Mouse (Mus musculus) forebrain, embryonic 11.5 days (tissue): ENCODE results near the gene Rxra. TPM values are rescaled to one million over a fixed set of nuclear protein-coding genes. Genes with fewer than 3 reads are reported as not detected.

ENCODE experiments used
- ATAC-seq: fragments of 200-750 bp; cut with Nextera tagmentation; replicated peaks from 2 replicates; pipeline ENCODE4 v1.8.0; 2017; ENCODE audit warnings: moderate TSS enrichment; ENCODE audit not compliant: low FRiP score
- DNase-seq: peaks from one replicate; pipeline ENCODE4 v3.0.0-alpha.2; 2017; ENCODE audit warnings: low spot score
- H3K27ac ChIP-seq: fragments of 300-500 bp; sonication (generic); 2 replicates; pipeline ENCODE4 v1.5.1; 2014; ENCODE audit warnings: low read depth, low read length
- H3K27me3 ChIP-seq: fragments of 300-500 bp; sonication (generic); 2 replicates; pipeline ENCODE4 v1.6.1; 2014; ENCODE audit warnings: mild to moderate bottlenecking, low read length, mixed read lengths; ENCODE audit not compliant: control insufficient read depth, insufficient read depth
- H3K36me3 ChIP-seq: fragments of 300-500 bp; sonication (generic); 2 replicates; pipeline ENCODE4 v1.6.1; 2014; ENCODE audit warnings: mild to moderate bottlenecking, low read length, moderate library complexity, mixed read lengths; ENCODE audit not compliant: control insufficient read depth, insufficient read depth
- H3K4me1 ChIP-seq: fragments of 300-500 bp; sonication (generic); replicated peaks from 2 replicates; pipeline ENCODE4 v1.6.1; 2014; ENCODE audit warnings: low read length, mixed read lengths; ENCODE audit not compliant: control insufficient read depth, insufficient read depth
- H3K4me2 ChIP-seq: fragments of 300-500 bp; sonication (generic); 2 replicates; pipeline ENCODE4 v1.6.1; 2014; ENCODE audit warnings: low read depth, mild to moderate bottlenecking, low read length, moderate library complexity, mixed read lengths; ENCODE audit not compliant: severe bottlenecking
- H3K4me3 ChIP-seq: fragments of 300-500 bp; sonication (generic); 2 replicates; pipeline ENCODE4 v1.5.1; 2014; ENCODE audit warnings: low read depth, low read length
- H3K9ac ChIP-seq: fragments of 300-500 bp; sonication (generic); 2 replicates; pipeline ENCODE4 v1.6.1; 2014; ENCODE audit warnings: low read length
- H3K9me3 ChIP-seq: fragments of 300-500 bp; sonication (generic); 2 replicates; pipeline ENCODE4 v1.6.1; 2016; ENCODE audit warnings: low read length, mixed read lengths; ENCODE audit not compliant: control insufficient read depth
- WGBS: fragments of 180-500 bp; shearing (Covaris S2); extraction: QIAGEN DNeasy Blood & Tissue Kit; methylation state at CpG from one replicate; pipeline ENCODE4 v1.1.7; 2014; 5-methylcytosine and 5-hydroxymethylcytosine counted together
- polyA plus RNA-seq: library from polyadenylated mRNA; unstranded; fragments of >200 nt; fragmentation: Nextera tagmentation; extraction: Ambion mirVana; gene quantifications from 2 replicates; pipeline ENCODE4 v1.2.1, GENCODE M21; 2014

Gene Rxra
- polyA plus RNA-seq, 1 experiment from 2014 or later: 6.5 TPM

GRCm38 (mm10) chr2:27639631-27640334 lies 36.5 kb upstream of the Rxra start:
- no peak overlapping the region for H3K4me3 ChIP-seq
- no peaks in the 10 kb centered on the region for H3K27me3 ChIP-seq
- H3K9ac ChIP-seq: no peak overlapping the region
- no peak for DNase-seq
- WGBS: 88% methylated on average over 5 of the region's 5 CpGs
- H3K27ac ChIP-seq: no peak overlapping the region
- no peaks in the 10 kb centered on the region for H3K36me3 ChIP-seq
- no peak for ATAC-seq
- H3K4me1 ChIP-seq: no peaks in the 10 kb centered on the region
- H3K4me2 ChIP-seq: no peak overlapping the region
- no peaks in the 10 kb centered on the region for H3K9me3 ChIP-seq

DNA sequence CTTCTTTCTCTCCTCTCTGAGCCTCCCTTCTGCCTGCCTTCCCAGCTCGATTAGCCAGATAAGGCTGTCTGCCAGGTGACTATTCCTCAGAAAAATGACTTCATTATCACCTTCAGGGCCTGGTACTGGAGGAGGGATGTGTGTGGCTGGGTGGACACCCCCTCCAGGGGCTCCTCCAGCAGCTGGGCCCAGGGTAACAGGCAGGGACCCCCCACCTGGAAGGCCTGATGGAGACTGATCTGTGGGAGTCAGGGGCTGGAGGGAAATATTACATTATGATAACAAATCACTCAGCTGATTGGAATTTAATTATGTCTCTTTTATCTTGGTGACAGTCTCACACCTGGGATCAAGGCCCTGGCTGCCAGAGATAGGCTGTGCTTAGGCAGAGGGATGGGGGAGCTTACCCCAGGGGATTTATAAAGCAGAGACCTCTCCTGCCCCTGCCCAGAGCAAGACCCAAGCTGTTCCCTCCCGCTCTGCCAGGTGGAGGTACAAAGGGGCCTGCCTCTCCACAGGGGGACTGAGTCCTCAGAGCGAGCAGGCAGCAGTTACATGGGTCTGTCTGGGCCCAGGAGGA lies 35.2 kb upstream of the Rxra start:
- H3K9ac ChIP-seq: no peak overlapping the region
- no peaks in the 10 kb centered on the region for H3K36me3 ChIP-seq
- WGBS: 36% methylated on average over 3 of the region's 3 CpGs
- no peaks in the 10 kb centered on the region for H3K4me1 ChIP-seq
- H3K27ac ChIP-seq: no peak overlapping the region
- no peaks in the 10 kb centered on the region for H3K9me3 ChIP-seq
- H3K4me3 ChIP-seq: no peak overlapping the region
- ATAC-seq (no peak), DNase-seq (no peak)
- H3K27me3 ChIP-seq: no peaks in the 10 kb centered on the region
- H3K4me2 ChIP-seq: no peak overlapping the region

DNA sequence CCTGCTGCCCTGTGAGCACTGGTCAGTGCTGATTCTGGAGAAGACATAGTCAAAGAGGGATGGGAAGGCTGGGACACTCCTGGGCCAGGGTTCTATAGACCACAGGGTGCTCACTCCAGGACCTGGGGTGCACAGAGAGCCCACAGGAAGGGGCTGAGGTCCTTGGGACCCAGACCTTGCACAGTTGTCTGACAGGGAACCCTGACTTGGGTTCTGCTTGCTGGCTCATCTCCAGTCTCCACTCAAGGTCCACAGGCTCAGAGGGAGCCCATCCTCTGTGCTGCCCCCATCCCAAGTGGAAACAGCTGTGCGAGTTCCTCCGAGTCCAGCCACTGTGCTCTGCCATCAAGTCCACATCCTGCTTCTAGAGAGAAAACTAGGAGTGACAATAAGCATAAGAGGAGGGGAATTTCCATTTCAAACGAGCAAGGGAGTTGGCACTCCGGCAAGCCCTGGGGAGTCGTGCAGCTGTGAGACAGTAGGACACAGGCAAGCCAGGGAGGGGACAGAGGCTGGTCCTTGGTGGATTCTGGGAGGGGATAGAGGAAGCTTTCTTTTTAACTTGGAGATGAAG lies 31.6 kb upstream of the Rxra start:
- WGBS: 59% methylated on average over 5 of the region's 5 CpGs
- Histone ChIP-seq H3K27me3 (no peaks in the 10 kb centered on the region), H3K9me3 (no peaks in the 10 kb centered on the region), H3K9ac (no peak overlapping the region), H3K36me3 (no peaks in the 10 kb centered on the region), H3K4me3 (no peak overlapping the region), H3K4me1 (no peaks in the 10 kb centered on the region; the same call in 1 of the 2 replicates), H3K27ac (no peak overlapping the region), H3K4me2 (no peak overlapping the region)
- ATAC-seq (no peak), DNase-seq (no peak)

GRCm38 (mm10) chr2:27645471-27645870 lies 30.8 kb upstream of the Rxra start:
- ATAC-seq (no peak), DNase-seq (no peak)
- H3K4me3 ChIP-seq: no peak overlapping the region
- H3K27ac ChIP-seq: no peak overlapping the region
- H3K4me2 ChIP-seq: no peak overlapping the region
- H3K27me3 ChIP-seq: no peaks in the 10 kb centered on the region
- peaks cover 2% of the 10 kb centered on the region; the same call in 1 of the 2 replicates for H3K4me1 ChIP-seq
- H3K9me3 ChIP-seq: no peaks in the 10 kb centered on the region
- 60% methylated on average over 3 of the region's 3 CpGs for WGBS
- no peak overlapping the region for H3K9ac ChIP-seq
- no peaks in the 10 kb centered on the region for H3K36me3 ChIP-seq

- 0 out of 2 replicates have a peak, but pooled peaks have one; percentile 21 for ATAC-seq
- Histone ChIP-seq H3K4me2 (0 out of 2 replicates have a peak overlapping the region, but pooled peaks have one; percentile 1), H3K9ac (peak overlapping the region; percentile 24; the same call in 1 of the 2 replicates), H3K27me3 (no peaks in the 10 kb centered on the region), H3K4me1 (peaks cover 2% of the 10 kb centered on the region; the same call in 1 of the 2 replicates), H3K4me3 (no peak overlapping the region), H3K9me3 (no peaks in the 10 kb centered on the region), H3K36me3 (no peaks in the 10 kb centered on the region), H3K27ac (peak overlapping the region; percentile 38; the same call in 1 of the 2 replicates)
- WGBS: 21% methylated on average over 8 of the region's 8 CpGs
- no peak for DNase-seq
Observed at GRCm38 (mm10) chr2:27649862-27650661, 26.2 kb upstream of the Rxra start.

GRCm38 (mm10) chr2:27650991-27651390 lies 25.2 kb upstream of the Rxra start:
- no peak for DNase-seq
- H3K27me3 ChIP-seq: no peaks in the 10 kb centered on the region
- H3K27ac ChIP-seq: no peak overlapping the region
- no peak for ATAC-seq
- H3K9ac ChIP-seq: no peak overlapping the region
- H3K4me2 ChIP-seq: no peak overlapping the region
- H3K4me1 ChIP-seq: peaks cover 2% of the 10 kb centered on the region; the same call in 1 of the 2 replicates
- no peaks in the 10 kb centered on the region for H3K36me3 ChIP-seq
- H3K9me3 ChIP-seq: no peaks in the 10 kb centered on the region
- no peak overlapping the region for H3K4me3 ChIP-seq

DNA sequence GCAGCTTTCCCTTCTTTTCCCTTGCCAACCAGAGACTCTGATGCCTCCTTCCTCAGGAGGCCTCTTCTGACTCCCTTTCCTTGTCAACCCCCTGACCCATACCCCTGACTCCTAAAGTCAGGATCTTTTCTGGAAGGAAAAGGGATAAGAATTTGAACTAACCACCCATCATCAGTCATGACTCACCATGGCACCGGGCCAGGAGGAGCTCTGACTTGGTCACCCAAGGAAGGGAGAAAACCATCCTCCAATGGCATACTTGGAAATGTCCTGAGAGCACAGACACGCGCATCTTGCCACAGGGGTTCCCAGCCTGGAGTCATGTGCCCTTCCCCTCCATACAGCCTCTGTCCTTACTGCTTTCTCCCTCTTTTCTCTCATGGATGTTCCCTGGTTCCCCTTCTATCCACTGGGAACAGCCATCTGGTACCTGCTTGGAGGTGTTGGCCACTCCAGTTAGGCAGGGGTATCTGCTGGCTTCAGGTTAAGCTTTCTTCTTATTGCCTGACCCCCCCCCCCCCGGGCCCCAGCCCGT lies 22.7 kb upstream of the Rxra start:
- Histone ChIP-seq H3K9me3 (no peaks in the 10 kb centered on the region), H3K4me2 (no peak overlapping the region), H3K27me3 (no peaks in the 10 kb centered on the region), H3K4me3 (no peak overlapping the region), H3K36me3 (no peaks in the 10 kb centered on the region), H3K27ac (no peak overlapping the region), H3K4me1 (peaks cover 2% of the 10 kb centered on the region; the same call in 1 of the 2 replicates), H3K9ac (no peak overlapping the region)
- DNase-seq (no peak), ATAC-seq (no peak)
- 76% methylated on average over 5 of the region's 5 CpGs for WGBS
